Mouse (Mus musculus) kidney, postnatal 0 days (tissue): ENCODE results near the gene Ezr. TPM values are rescaled to one million over a fixed set of nuclear protein-coding genes. Genes with fewer than 3 reads are reported as not detected.
A peak's percentile ranks its signal among the peaks of the same experiment; 100 is the strongest.

Source experiments
- ATAC-seq: fragments of 200-750 bp; cut with Nextera tagmentation; replicated peaks from 2 replicates; pipeline ENCODE4 v1.8.0; 2017; ENCODE audit warnings: low read depth, moderate number of reproducible peaks, moderate TSS enrichment, moderate library complexity; ENCODE audit not compliant: low FRiP score
- DNase-seq: peaks from one replicate; pipeline ENCODE4 v3.0.0-alpha.2; 2016; ENCODE audit warnings: low spot score
- H3K27ac ChIP-seq: fragments of 300-500 bp; sonication (generic); 2 replicates; pipeline ENCODE4 v1.5.1; 2014; ENCODE audit warnings: mild to moderate bottlenecking
- H3K27me3 ChIP-seq: fragments of 300-500 bp; sonication (generic); 2 replicates; pipeline ENCODE4 v1.6.1; 2014; ENCODE audit warnings: low read length, mixed read lengths; ENCODE audit not compliant: insufficient read depth
- H3K36me3 ChIP-seq: fragments of 300-500 bp; sonication (generic); 2 replicates; pipeline ENCODE4 v1.6.1; 2014; ENCODE audit warnings: low read length, mixed read lengths; ENCODE audit not compliant: insufficient read depth
- H3K4me1 ChIP-seq: fragments of 300-500 bp; sonication (generic); replicated peaks from 2 replicates; pipeline ENCODE4 v1.6.1; 2014; ENCODE audit warnings: antibody characterized with exemption, low read length, mixed read lengths; ENCODE audit not compliant: insufficient read depth
- H3K4me2 ChIP-seq: fragments of 300-500 bp; sonication (generic); 2 replicates; pipeline ENCODE4 v1.6.1; 2014; ENCODE audit warnings: mild to moderate bottlenecking, low read length, moderate library complexity, mixed read lengths
- H3K4me3 ChIP-seq: fragments of 300-500 bp; sonication (generic); replicated peaks from 2 replicates; pipeline ENCODE4 v1.5.1; 2014; ENCODE audit warnings: low read depth, low read length
- H3K9ac ChIP-seq: fragments of 300-500 bp; sonication (generic); 2 replicates; pipeline ENCODE4 v1.6.1; 2014; ENCODE audit warnings: low read depth, low read length
- H3K9me3 ChIP-seq: fragments of 300-500 bp; sonication (generic); replicated peaks from 2 replicates; pipeline ENCODE4 v1.6.1; 2016; ENCODE audit warnings: low read length, inconsistent platforms, mixed read lengths
- CTCF ChIP-seq: IDR thresholded peaks from 2 replicates; pipeline ENCODE4 v1.5.1; 2016; ENCODE audit warnings: antibody characterized with exemption, low read depth, mild to moderate bottlenecking, moderate library complexity
- WGBS: fragments of 180-500 bp; shearing (Covaris S2); extraction: QIAGEN DNeasy Blood & Tissue Kit; methylation state at CpG from one replicate; pipeline ENCODE4 v1.1.7; 2014; 5-methylcytosine and 5-hydroxymethylcytosine counted together
- polyA plus RNA-seq: library from polyadenylated mRNA; unstranded; fragments of >200 nt; fragmentation: Nextera tagmentation; extraction: Ambion mirVana; gene quantifications from 2 replicates; pipeline ENCODE4 v1.2.1, GENCODE M21; 2015

The Ezr gene
- polyA plus RNA-seq, 1 experiment from 2014 or later: 281 TPM

GRCm38 (mm10) chr17:6739756-6740155, 42.8 kb downstream of the Ezr start:
- H3K36me3 ChIP-seq: peaks cover 45% of the 10 kb centered on the region
- H3K27ac ChIP-seq: no peak overlapping the region
- WGBS: 94% methylated on average over 15 of the region's 15 CpGs
- peaks cover 15% of the 10 kb centered on the region for H3K4me1 ChIP-seq
- H3K9me3 ChIP-seq: no peaks in the 10 kb centered on the region
- H3K4me2 ChIP-seq: no peak overlapping the region
- TF ChIP-seq CTCF: no peak
- DNase-seq: no peak
- H3K27me3 ChIP-seq: no peaks in the 10 kb centered on the region
- no peak overlapping the region for H3K4me3 ChIP-seq
- H3K9ac ChIP-seq: no peak overlapping the region
- no peak for ATAC-seq

- ATAC-seq: no peak
- Histone ChIP-seq H3K4me2 (no peak overlapping the region), H3K9me3 (no peaks in the 10 kb centered on the region), H3K27ac (no peak overlapping the region), H3K4me3 (no peak overlapping the region), H3K27me3 (no peaks in the 10 kb centered on the region), H3K4me1 (peaks cover 10% of the 10 kb centered on the region; the same call in 1 of the 2 replicates), H3K9ac (no peak overlapping the region), H3K36me3 (peaks cover 45% of the 10 kb centered on the region)
- DNase-seq: no peak
- TF ChIP-seq CTCF: no peak
- 90% methylated on average over 13 of the region's 13 CpGs for WGBS
These were observed 43.3 kb downstream of the Ezr start for GRCm38 (mm10) chr17:6739266-6739665.

DNA sequence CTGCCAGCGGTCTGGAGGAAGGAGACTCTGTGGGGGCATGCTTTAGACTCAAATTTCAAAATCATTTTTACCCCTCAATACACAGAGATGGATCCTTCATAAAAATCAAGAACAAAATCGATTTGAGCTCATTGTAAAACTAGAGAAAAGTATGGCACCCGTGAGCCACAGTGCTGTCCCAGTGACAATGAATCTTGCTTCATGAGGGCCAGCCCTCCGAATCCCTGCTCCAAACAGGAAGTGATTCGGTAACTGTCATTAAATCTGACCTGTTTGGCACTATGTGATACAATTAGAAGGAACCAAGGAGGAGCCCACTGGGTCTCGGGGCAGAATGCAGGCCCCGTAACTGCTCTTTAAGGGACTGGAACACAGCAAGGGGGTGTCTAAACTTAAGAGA, 43.7 kb downstream of the Ezr start:
- WGBS: 71% methylated on average over 7 of the region's 7 CpGs
- H3K27me3 ChIP-seq: no peaks in the 10 kb centered on the region
- no peak overlapping the region for H3K4me3 ChIP-seq
- no peak overlapping the region for H3K4me2 ChIP-seq
- H3K9me3 ChIP-seq: no peaks in the 10 kb centered on the region
- no peak for TF ChIP-seq CTCF
- no peak overlapping the region for H3K9ac ChIP-seq
- peaks cover 45% of the 10 kb centered on the region for H3K36me3 ChIP-seq
- ATAC-seq (no peak), DNase-seq (no peak)
- H3K27ac ChIP-seq: no peak overlapping the region
- peaks cover 7% of the 10 kb centered on the region; the same call in 1 of the 2 replicates for H3K4me1 ChIP-seq

- peaks cover 6% of the 10 kb centered on the region; the same call in 1 of the 2 replicates for H3K4me1 ChIP-seq
- ATAC-seq (no peak), DNase-seq (no peak)
- no peak overlapping the region for H3K9ac ChIP-seq
- no peak overlapping the region for H3K4me3 ChIP-seq
- peaks cover 40% of the 10 kb centered on the region for H3K36me3 ChIP-seq
- H3K27me3 ChIP-seq: no peaks in the 10 kb centered on the region
- no peak overlapping the region for H3K4me2 ChIP-seq
- 73% methylated on average over 12 of the region's 12 CpGs for WGBS
- peak overlapping the region; percentile 68 for H3K27ac ChIP-seq
- H3K9me3 ChIP-seq: no peaks in the 10 kb centered on the region
- TF ChIP-seq CTCF: no peak
These were observed 45.1 kb downstream of the Ezr start for GRCm38 (mm10) chr17:6737273-6737997.

DNA sequence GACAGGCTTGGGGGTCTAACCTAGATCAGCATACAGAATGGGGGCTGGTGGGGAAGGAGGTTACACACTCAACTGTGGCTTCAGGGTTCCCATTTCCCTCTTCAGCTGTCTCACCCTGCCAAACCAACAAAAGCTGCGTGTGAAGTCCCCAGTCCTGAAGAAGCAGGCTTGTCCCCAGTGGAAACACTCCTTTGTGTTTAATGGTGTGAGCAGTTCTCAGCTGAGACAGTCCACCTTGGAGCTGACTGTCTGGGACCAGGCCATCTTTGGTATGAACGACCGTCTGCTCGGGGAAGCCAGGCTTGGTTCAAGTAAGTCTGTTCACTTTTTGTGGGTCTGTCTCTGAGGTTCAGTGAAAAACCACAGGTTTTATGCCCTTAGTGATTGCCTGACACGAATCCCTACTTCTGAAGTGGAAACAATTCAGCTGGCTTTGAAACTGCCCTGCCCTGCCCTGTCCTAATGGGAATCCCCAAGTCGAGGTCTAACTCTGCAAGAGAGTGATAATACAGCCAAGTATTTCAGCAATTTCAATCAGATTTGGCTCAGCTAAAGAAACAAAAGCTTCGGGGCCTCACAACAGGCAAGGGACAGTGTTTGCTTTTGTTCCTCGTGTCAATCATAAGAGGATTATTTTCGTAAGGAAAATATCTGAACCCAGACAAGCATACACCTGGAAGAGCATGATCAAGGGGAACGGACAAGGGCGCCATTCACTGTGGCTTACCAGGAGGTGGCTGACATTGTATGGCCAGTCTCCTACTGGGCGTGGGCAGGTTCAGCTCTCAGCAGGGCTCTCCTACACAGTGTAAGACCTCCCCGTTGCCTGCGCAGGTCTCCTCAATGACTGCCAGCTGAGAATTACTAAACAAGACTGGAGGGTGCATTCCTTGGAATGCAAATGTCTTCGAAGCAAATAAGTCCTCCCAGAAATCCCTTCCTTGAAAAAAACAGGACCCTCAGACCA, 46.0 kb downstream of the Ezr start:
- H3K9ac ChIP-seq: no peak overlapping the region
- no peak for TF ChIP-seq CTCF
- ATAC-seq (peak; percentile 47), DNase-seq (no peak)
- H3K9me3 ChIP-seq: no peaks in the 10 kb centered on the region
- H3K27ac ChIP-seq: peak overlapping the region; percentile 68
- 50% methylated on average over 15 of the region's 15 CpGs for WGBS
- H3K4me1 ChIP-seq: no peaks in the 10 kb centered on the region; the same call in 1 of the 2 replicates
- H3K27me3 ChIP-seq: no peaks in the 10 kb centered on the region
- H3K4me3 ChIP-seq: no peak overlapping the region
- H3K4me2 ChIP-seq: no peak overlapping the region
- H3K36me3 ChIP-seq: peaks cover 36% of the 10 kb centered on the region

GRCm38 (mm10) chr17:6734746-6735441, 47.7 kb downstream of the Ezr start:
- no peak for ATAC-seq
- no peaks in the 10 kb centered on the region; the same call in 1 of the 2 replicates for H3K4me1 ChIP-seq
- no peak for DNase-seq
- H3K4me2 ChIP-seq: no peak overlapping the region
- H3K27ac ChIP-seq: 0 out of 2 replicates have a peak overlapping the region, but pooled peaks have one; percentile 32
- no peak overlapping the region for H3K4me3 ChIP-seq
- TF ChIP-seq CTCF: no peak
- no peaks in the 10 kb centered on the region for H3K27me3 ChIP-seq
- H3K9me3 ChIP-seq: no peaks in the 10 kb centered on the region
- peaks cover 21% of the 10 kb centered on the region; the same call in 1 of the 2 replicates for H3K36me3 ChIP-seq
- WGBS: 80% methylated on average over 12 of the region's 12 CpGs
- H3K9ac ChIP-seq: no peak overlapping the region
